Mouse (Mus musculus): ENCODE data around the gene Map7d1.
A peak's percentile ranks its signal among the peaks of the same experiment; 100 is the strongest.

Map7d1 gene

DNA sequence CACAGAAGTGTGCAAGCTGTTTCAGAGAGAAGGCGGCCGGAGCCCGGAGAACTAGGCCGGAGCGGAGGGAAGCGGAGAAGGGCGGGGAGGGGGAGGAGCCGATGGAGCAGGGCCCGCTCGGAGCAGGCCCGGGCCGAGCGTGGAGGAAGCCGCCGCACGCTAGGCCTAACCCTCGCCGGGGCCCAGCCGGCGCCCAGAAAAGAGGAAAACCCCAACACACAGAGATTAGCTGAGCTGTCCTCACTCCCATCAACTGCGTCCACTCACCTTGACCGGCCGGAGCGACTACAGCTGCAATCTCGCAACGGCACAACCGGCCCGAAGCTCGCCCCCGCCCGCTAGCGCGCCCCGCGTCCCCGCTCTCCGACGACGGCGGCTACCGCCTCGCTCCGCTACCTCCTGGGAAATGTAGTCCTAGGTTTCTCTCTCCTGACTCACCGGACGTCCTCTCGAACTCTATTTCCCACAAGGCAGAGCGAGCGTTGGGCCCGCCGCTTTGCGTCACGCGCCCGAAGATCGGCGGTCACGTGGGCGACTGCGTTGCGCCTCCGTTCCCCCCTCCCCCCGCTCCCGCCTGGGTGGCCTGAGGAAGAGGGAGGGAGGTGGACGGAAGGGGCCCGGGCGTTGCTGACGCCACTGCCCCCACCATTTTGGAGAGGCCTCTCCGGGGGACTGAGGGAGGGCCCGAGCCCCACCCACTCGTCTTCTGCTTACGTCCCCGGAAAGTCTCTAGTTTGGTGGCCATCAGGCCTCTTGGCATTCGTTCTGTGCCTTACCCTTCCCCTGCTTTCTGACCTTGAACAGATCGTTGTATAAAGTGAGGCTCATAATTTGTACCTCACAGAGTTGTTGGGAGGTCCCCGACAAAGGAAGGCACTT is 53.6 kb downstream of the Map7d1 start, which contains the start of gene Thrap3:
TSS of gene Thrap3 (minus strand) at position 458 of the 879 bp plus-strand sequence.
- DNase-seq (ENCODE audit: low read depth), result peak; percentile 96

DNA sequence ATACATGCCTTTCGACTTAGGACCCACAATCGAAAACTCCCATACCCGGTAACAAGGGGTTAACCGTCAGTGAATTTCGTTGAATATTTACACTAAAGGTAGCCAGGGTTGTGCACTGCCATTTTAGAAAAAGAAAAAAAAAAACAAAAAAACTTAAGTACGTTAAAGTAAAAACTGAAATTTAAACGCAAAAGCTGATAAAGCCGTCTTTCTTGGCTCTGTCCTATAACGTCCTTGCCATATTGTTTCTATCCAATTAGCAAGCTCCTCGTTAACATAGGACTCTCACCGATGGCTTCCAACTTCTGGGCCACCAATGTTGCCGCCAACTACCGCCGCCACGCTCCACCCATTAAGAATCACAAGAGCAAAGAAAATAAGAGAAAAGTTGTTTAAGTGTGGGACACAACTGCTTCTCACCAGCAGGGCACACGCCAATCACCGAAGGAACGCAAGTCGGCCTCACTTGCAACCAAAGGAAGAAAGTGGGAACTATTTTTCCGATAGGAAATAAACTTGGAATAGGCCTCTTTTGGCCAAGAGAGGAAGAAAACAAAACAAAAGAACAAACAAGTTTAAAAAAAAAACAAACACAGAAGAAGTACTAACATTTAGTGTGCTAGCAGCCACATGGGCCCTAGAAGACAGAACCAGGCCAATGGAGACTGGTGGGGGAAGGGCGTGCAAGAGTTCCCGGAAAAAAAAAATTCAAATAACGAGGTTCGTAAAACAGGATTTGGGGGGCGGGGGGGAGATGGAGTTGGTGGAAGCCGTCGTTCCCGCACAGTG is 54.4 kb downstream of the Map7d1 start:
- DNase-seq (ENCODE audit: low read depth), result peak; percentile 59

DNA sequence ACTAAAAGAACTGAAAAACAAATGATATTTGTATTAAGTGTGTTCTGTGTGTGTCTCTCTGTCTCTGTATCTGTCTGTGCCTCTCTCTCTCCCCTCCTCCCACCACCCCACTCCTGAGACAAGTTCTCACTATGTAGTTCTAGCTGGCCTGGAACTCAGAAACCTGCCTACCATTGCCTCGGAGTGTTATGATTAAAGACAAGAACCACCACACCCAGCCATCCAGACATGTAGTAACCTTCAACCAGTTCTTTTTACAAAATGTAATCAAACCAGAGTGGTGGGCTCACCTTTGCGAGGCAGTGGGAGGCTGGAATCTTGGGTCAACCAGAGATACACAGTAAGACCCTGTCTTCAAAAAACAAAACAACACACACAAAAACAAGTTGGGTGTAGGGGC is 55.5 kb downstream of the Map7d1 start:
- DNase-seq (ENCODE audit: low read depth), result no peak

DNA sequence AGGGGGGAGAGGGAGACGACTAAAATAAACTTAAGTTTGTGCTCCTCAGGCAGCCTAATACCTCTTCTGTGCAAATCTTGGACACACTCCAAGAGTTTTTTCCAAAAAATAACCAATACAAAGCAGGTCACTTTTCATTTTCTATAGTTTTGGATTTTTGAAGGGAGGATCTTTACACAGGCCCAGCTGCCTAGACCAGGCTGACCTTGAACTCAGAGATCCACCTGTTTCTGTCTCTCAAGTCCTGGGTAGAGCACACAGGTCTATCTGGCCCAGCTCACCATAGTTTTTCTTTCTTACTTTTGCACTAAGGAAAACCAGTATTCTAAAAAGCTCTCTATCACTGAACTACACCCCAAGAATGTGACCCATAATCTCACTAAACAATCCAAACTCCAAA is 56.1 kb downstream of the Map7d1 start:
- no peak for DNase-seq (ENCODE audit: low read depth)

DNA sequence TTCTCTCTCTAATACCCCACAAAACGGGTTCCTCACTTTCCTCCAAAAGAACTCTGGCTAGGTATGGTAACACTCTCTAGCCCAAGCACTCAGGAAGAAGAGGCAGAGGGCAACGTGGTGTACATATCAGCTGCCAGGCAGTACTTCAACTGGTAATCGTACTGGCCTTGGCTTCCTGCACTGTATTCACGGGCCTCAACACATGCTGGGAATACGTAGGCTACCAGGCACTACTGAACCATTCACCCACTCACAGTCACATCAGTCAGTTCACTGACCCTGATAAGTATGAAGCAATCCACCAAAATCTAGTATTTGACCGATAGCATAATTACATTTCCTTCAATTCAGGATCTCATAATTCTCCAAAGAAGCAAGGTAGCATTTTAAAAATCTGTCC is 56.6 kb downstream of the Map7d1 start:
- no peak for DNase-seq (ENCODE audit: low read depth)

DNA sequence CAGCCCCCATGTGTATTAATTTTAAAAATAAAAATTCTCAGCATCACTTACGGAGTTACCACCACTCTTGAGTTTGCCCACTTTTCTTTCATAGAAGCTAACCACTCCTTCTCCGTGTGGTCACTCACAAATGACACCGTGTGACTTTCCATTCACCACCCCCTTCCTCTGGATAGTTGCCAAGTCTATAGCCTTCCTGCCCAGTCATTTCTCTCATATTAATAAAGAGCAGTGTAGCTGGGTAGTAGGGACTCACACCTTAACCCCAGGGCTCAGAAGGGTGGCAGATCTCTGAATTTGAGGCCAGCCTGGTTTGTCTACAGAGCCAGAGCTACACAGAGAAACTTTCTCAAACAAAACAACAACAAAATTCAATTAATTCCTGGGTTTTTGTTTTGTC is 58.7 kb downstream of the Map7d1 start:
- DNase-seq (ENCODE audit: low read depth), result no peak

DNA sequence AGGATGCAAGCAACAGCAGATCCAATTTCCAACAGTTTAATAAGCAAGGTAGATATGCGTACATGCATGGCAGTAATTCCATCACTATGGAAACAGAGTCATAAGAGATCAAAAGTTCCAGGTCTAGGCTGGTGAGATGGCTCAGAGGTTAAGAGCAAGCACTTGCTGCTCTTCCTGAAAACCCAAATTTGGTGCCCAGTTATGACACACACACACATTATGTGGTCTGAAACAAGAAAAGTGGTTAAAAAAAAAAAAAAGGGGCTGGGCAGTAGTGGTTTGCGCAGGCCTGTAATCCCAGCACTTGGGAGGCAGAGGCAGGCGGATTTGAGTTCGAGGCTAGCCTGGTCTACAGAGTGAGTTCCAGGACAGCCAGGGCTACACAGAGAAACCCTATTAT is 61.2 kb downstream of the Map7d1 start:
- no peak for DNase-seq (ENCODE audit: low read depth)

DNA sequence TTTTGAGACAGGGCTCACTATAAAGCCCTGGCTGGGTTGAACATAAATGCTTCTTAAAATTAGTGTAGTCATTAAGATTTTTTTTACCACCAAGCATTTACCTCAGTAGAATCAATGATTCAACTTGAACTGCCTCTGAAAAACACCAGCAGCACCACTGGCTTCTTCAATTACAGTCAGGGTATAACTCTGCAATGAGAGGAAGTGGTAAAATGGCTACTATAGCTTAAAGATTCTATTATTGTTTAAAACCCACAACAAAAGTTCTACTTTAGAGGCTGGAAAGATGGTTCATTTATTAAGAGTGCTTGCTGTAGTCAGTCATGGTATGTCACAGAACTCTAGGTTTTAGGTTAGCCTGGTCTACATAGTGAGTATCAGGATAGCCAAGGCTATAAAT is 61.9 kb downstream of the Map7d1 start:
- DNase-seq (ENCODE audit: low read depth), result no peak

DNA sequence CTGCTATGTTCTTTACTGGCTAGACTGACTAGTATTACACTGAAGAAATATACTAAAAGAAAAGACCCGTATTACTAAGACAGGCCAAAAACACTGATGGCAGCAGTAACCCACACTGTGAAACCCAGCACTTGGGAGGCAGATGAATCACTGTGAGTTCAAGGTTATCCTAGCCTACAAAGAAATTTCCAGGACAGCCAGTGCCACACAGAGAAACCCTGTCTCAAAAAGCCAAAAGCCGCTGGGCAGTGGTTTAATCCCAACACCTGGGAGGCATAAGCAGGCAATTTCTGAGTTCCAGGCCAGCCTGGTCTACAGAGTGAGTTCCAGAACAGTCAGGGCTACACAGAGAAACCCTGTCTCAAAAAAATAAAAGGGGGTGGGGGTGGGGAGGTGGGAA is 65.5 kb downstream of the Map7d1 start:
- no peak for DNase-seq (ENCODE audit: low read depth)

DNA sequence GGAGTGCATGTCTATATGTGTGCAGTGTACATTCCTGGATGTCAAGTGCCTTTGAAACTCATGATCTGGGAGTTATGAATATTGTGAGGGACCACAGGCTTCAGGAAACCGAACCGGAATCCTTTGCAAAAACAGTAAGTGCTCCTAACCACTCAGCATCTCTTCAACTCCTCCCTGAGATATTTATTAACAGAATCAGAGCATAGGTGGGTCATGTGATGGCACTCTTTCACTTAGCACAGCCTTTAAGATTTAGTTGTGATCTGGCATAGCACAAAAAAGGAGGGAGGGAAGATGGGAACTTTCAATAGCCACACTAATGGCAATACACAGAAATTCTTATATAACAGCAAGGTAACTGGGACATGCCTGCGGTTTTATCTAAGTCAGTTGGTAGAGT is 69.0 kb downstream of the Map7d1 start:
- DNase-seq (ENCODE audit: low read depth), result no peak

DNA sequence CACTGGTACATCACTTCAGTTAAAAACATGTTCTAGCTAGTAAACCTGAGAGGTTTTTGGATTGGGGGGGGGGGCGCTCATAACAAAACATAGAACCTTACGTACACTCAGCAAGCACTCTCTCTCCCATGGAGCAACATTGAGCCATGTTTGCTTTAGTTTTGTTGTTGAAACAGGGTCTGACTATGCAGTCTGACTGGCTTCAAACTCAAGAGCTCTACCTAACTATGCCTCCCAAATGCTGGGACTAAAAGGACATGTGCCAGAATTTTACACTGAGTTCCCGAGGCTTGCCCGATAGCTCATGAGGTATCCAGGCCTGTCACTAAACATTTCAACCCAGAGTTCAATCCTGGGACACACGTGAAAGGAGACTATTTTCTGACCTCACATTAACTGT is 73.1 kb downstream of the Map7d1 start:
- no peak for DNase-seq (ENCODE audit: low read depth)

Data from c-Kit-positive CD71-positive TER-119-negative erythroid progenitor cells, embryonic 14.5 days (primary cell).